Mouse (Mus musculus) forebrain, postnatal 0 days (tissue): ENCODE results near the gene Hipk4. TPM values are rescaled to one million over a fixed set of nuclear protein-coding genes. Genes with fewer than 3 reads are reported as not detected.

Experiments used
- ATAC-seq: fragments of 200-750 bp; cut with Nextera tagmentation; 2 replicates; pipeline ENCODE4 v1.8.0; 2017; ENCODE audit warnings: mild to moderate bottlenecking, moderate library complexity
- DNase-seq: peaks from one replicate; pipeline ENCODE4 v3.0.0-alpha.2; 2015
- H3K27ac ChIP-seq: fragments of 300-500 bp; sonication (generic); 2 replicates; pipeline ENCODE4 v1.5.1; 2014; ENCODE audit warnings: low read depth, mild to moderate bottlenecking, antibody characterized with exemption, low read length, moderate library complexity, mixed read lengths
- H3K27me3 ChIP-seq: fragments of 300-500 bp; sonication (generic); 2 replicates; pipeline ENCODE4 v1.6.1; 2014; ENCODE audit warnings: mild to moderate bottlenecking, low read length, mixed read lengths; ENCODE audit not compliant: insufficient read depth
- H3K36me3 ChIP-seq: fragments of 300-500 bp; sonication (generic); 2 replicates; pipeline ENCODE4 v1.6.1; 2014; ENCODE audit warnings: mild to moderate bottlenecking, moderate library complexity; ENCODE audit not compliant: insufficient read depth
- H3K4me1 ChIP-seq: fragments of 300-500 bp; sonication (generic); 2 replicates; pipeline ENCODE4 v1.6.1; 2014; ENCODE audit warnings: antibody characterized with exemption; ENCODE audit not compliant: insufficient read depth
- H3K4me2 ChIP-seq: fragments of 300-500 bp; sonication (generic); 2 replicates; pipeline ENCODE4 v1.6.1; 2014; ENCODE audit warnings: low read depth, mild to moderate bottlenecking, moderate library complexity
- H3K4me3 ChIP-seq: fragments of 300-500 bp; sonication (generic); 2 replicates; pipeline ENCODE4 v1.5.1; 2014; ENCODE audit warnings: low read depth, low read length, mixed read lengths
- H3K9ac ChIP-seq: fragments of 300-500 bp; sonication (generic); 2 replicates; pipeline ENCODE4 v1.6.1; 2014; ENCODE audit warnings: mild to moderate bottlenecking
- H3K9me3 ChIP-seq: fragments of 300-500 bp; sonication (generic); 2 replicates; pipeline ENCODE4 v1.6.1; 2016; ENCODE audit warnings: low read length
- CTCF ChIP-seq: sonication (generic); IDR thresholded peaks from 2 replicates; pipeline ENCODE4 v1.5.1; 2016; ENCODE audit warnings: antibody characterized with exemption, control low read depth, low read depth
- WGBS: fragments of 180-500 bp; shearing (Covaris S2); extraction: QIAGEN DNeasy Blood & Tissue Kit; methylation state at CpG from one replicate; pipeline ENCODE4 v1.1.7; 2014; 5-methylcytosine and 5-hydroxymethylcytosine counted together
- polyA plus RNA-seq: library from polyadenylated mRNA; unstranded; fragments of >200 nt; fragmentation: Nextera tagmentation; extraction: Ambion mirVana; gene quantifications from 2 replicates; pipeline ENCODE4 v1.2.1, GENCODE M21; 2015
- total RNA-seq: library from RNA; depleted of rRNA; stranded (reverse); fragments of >200 nt; gene quantifications from 2 replicates; pipeline ENCODE4 v1.2.3, GENCODE M21; 2014

Gene Hipk4
- total and polyA plus RNA-seq, 2 experiments from 2014 or later, result 0.27 to 0.95 TPM

DNA sequence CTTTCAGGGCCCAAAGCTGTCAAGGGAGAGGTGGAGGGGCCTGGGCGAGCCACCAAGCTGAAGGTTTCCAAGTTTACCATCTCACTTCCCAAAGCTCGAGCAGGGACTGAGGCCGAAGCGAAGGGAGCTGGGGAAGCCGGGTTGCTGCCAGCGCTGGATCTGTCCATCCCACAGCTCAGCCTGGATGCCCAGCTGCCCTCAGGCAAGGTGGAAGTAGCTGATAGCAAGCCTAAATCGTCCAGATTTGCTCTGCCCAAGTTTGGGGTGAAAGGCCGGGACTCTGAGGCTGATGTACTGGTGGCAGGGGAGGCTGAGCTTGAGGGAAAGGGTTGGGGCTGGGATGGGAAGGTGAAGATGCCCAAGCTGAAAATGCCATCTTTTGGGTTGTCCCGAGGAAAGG is 4.8 kb upstream of the Hipk4 start:
- no peak for ATAC-seq
- no peak for TF ChIP-seq CTCF

DNA sequence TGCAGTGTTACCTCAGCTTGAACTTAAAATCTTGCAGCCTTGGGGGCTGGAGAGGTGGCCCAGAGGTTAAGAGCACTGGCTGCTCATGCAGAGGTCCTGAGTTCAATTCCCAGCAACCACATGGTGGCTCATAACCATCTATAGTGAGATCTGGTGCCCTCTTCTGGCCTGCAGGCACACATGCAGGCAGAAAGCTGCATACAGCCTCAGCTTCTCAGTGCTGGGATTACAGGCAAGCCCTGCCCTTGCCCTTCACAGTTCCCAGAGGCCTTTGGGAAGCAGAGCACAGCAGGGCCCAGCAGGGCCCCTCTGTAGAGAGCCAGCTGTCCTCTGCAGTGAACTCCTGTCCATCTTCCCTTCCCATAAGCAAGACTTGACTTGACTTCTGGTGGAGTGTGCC is 3.0 kb upstream of the Hipk4 start:
- DNase-seq (no peak), ATAC-seq (no peak)
- no peaks in the 10 kb centered on the region for H3K4me1 ChIP-seq
- no peak overlapping the region for H3K27ac ChIP-seq
- H3K9me3 ChIP-seq, result no peaks in the 10 kb centered on the region
- H3K4me3 ChIP-seq, result no peak overlapping the region
- no peak overlapping the region for H3K9ac ChIP-seq
- no peak overlapping the region for H3K4me2 ChIP-seq
- H3K27me3 ChIP-seq, result no peaks in the 10 kb centered on the region
- no peaks in the 10 kb centered on the region for H3K36me3 ChIP-seq
- peak; percentile 32 for TF ChIP-seq CTCF

More for the DNA sequence above, 4.8 kb upstream of the Hipk4 start:
- Histone ChIP-seq H3K27me3 (no peaks in the 10 kb centered on the region), H3K4me1 (no peaks in the 10 kb centered on the region), H3K4me3 (no peak overlapping the region), H3K9me3 (no peaks in the 10 kb centered on the region), H3K9ac (no peak overlapping the region), H3K27ac (no peak overlapping the region), H3K4me2 (no peak overlapping the region), H3K36me3 (no peaks in the 10 kb centered on the region)
- WGBS, result 90% methylated on average over 9 of the region's 9 CpGs
- DNase-seq, result no peak

DNA sequence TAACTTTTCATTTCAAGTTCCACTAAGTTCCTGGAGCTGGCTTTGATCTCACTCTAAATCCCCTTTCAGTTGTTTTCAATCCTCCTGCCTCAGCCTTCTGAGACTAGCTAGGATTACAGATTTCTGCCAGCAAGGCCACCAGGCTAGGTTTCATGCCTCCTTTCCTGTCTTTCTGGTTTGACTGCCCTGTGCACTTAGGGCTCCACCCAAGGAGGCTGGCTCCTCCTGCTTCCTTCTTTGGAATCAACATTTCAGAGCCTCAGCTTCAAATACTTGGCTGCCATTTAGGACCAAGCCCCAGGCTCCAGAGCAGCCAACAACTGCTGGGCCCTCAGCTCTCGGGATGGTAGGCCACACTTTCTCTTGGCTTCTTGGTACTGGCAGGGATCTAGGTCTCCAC is 2.5 kb upstream of the Hipk4 start:
- Histone ChIP-seq H3K4me2 (no peak overlapping the region), H3K36me3 (no peaks in the 10 kb centered on the region), H3K27ac (no peak overlapping the region), H3K9ac (no peak overlapping the region), H3K27me3 (no peaks in the 10 kb centered on the region), H3K9me3 (no peaks in the 10 kb centered on the region), H3K4me3 (no peak overlapping the region), H3K4me1 (no peaks in the 10 kb centered on the region)
- TF ChIP-seq CTCF, result no peak
- DNase-seq (no peak), ATAC-seq (no peak)
- WGBS, result 84% methylated on average over 1 of the region's 1 CpGs

DNA sequence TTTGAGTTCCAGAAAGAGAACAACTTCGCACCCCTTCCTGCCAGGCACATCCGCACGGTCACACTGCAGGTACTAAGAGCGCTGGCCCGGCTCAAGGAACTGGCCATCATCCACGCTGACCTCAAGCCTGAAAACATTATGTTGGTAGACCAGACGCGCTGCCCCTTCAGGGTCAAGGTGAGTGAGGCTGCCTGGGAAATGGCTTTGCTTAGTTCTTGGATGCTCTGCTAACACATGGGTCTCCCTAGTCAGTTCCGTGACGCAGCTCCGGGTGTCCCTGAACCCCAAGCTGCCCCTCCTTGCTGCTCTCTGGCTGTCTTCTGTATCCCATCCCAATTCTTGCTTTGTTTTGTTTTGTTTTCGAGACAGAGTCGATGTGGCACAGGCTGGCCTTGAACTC is 738 bp downstream of the Hipk4 start:
- ATAC-seq, result no peak
- no peak overlapping the region for H3K4me3 ChIP-seq
- no peak for DNase-seq
- no peak overlapping the region for H3K27ac ChIP-seq
- no peak overlapping the region for H3K4me2 ChIP-seq
- 0 out of 2 replicates have a peak, but pooled peaks cover 1% of the 10 kb centered on the region for H3K36me3 ChIP-seq
- TF ChIP-seq CTCF, result no peak
- H3K9me3 ChIP-seq, result no peaks in the 10 kb centered on the region
- no peaks in the 10 kb centered on the region for H3K27me3 ChIP-seq
- 96% methylated on average over 13 of the region's 13 CpGs for WGBS
- H3K4me1 ChIP-seq, result no peaks in the 10 kb centered on the region
- no peak overlapping the region for H3K9ac ChIP-seq

DNA sequence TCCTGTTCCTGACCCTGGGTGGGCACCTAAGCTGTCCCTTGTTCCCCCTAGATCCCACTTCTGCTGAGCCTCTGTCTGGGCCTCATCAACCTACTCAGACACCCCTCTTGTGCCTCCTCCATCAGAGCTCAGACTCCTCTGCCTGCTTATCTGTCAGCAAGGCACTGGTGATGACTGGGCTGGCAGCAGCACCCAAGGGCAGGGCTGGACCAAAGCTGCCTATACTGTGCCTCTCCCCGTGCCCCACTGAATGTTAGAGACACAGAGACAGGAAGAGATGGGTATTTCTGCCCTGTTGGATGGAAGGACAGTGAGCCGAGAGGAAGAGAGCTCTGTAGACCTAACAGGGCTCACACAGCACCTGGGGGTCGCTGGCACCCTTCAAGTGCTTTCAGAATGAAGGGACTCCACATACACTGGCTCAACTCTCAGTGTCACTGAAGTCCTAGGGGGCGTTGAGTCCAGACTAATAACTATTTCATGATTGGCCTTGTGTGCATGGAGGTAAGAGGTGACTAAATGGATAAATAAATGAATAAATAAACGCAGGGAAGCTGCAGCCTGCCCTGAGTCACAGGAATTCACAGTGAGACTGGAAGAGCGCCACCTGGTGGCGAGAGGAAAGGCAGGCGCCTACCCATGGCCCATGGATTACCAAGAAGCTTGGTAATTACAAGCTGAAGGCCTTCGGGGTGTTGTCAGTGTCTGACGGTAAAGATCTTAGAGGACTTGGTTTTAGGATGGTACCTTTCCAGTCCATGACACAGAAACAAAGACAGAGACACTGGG is 3.2 kb downstream of the Hipk4 start:
- Histone ChIP-seq H3K9me3 (no peaks in the 10 kb centered on the region), H3K27ac (no peak overlapping the region), H3K36me3 (peaks cover 15% of the 10 kb centered on the region), H3K4me2 (no peak overlapping the region), H3K4me1 (no peaks in the 10 kb centered on the region), H3K4me3 (no peak overlapping the region), H3K9ac (no peak overlapping the region), H3K27me3 (no peaks in the 10 kb centered on the region)
- 20% methylated on average over 10 of the region's 10 CpGs for WGBS
- DNase-seq (peak; percentile 91), ATAC-seq (peak; percentile 89)
- peak; percentile 96 for TF ChIP-seq CTCF

DNA sequence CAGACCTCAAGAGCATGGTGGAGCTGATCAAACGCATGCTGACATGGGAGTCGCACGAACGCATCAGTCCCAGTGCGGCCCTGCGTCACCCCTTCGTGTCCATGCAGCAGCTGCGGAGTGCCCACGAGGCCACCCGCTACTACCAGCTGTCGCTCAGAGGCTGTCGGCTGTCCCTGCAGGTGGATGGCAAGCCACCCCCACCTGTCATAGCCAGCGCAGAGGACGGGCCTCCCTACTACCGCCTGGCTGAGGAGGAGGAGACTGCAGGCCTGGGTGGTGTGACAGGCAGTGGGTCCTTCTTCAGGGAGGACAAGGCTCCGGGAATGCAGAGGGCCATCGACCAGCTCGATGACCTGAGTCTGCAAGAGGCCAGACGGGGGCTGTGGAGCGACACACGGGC is 6.0 kb downstream of the Hipk4 start:
- 85% methylated on average over 21 of the region's 21 CpGs for WGBS
- no peak for TF ChIP-seq CTCF
- no peak for DNase-seq

DNA sequence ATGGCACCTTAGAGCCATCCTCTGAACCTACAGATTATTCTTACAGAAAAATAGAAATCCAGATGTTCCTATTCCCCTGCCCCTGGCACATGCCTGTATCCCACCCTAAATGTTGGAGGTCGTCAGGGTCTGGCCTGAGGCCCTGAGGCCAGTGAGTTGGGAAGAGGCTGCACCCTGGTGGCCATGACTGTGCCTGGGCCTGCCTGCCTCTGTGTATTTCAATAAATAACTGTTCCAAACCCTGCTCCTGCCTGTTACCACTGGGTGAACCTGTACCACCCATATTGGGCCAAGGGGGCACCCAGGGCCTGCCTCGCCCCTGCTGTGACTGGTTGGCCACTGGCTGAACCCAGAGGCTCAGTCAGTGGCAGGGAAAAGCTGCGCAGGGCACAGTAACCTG is 7.9 kb downstream of the Hipk4 start:
- 0 out of 2 replicates have a peak, but pooled peaks have one; percentile 7 for TF ChIP-seq CTCF
- no peak overlapping the region for H3K4me3 ChIP-seq
- H3K9ac ChIP-seq, result no peak overlapping the region
- H3K9me3 ChIP-seq, result no peaks in the 10 kb centered on the region
- H3K4me1 ChIP-seq, result no peaks in the 10 kb centered on the region
- no peak for DNase-seq
- no peak overlapping the region for H3K27ac ChIP-seq
- H3K4me2 ChIP-seq, result no peak overlapping the region
- no peaks in the 10 kb centered on the region for H3K27me3 ChIP-seq
- WGBS, result 78% methylated on average over 3 of the region's 3 CpGs
- H3K36me3 ChIP-seq, result peaks cover 52% of the 10 kb centered on the region
- ATAC-seq, result no peak

More for the DNA sequence above, 6.0 kb downstream of the Hipk4 start:
- ATAC-seq, result no peak
- no peaks in the 10 kb centered on the region for H3K27me3 ChIP-seq
- H3K4me2 ChIP-seq, result no peak overlapping the region
- H3K9me3 ChIP-seq, result no peaks in the 10 kb centered on the region
- H3K4me3 ChIP-seq, result no peak overlapping the region
- H3K27ac ChIP-seq, result no peak overlapping the region
- no peak overlapping the region for H3K9ac ChIP-seq
- peaks cover 39% of the 10 kb centered on the region for H3K36me3 ChIP-seq
- no peaks in the 10 kb centered on the region for H3K4me1 ChIP-seq
